Mouse (Mus musculus): ENCODE results near the gene Anapc2.

DNA sequence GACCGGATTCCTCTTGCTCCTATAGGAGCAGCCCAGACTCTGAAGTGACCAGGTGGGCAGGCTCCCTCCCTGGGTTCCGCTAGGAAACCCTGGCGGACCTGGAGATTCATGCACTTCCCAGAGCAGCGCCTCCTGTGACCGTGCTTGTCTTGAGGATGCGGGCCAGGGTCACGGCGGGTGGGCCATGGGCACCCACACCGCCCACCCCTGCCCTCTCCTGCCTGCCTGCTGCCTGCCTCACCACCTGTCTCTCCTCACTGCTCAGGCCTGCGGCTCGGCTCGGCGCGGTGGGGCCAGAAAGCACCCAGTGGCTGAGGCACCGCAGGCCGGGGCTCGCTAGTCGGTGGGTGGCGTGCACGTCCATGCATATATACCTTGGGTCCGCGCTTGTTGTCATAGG, 38.7 kb downstream of the Anapc2 start:
- no peak for TF ChIP-seq CTCF (IDR thresholded peaks at IDR 0.05)
- no peak for TF ChIP-seq EP300 (IDR thresholded peaks at IDR 0.05)

Measured in lung, postnatal 0 days (tissue).